In the genomic region with DNA sequence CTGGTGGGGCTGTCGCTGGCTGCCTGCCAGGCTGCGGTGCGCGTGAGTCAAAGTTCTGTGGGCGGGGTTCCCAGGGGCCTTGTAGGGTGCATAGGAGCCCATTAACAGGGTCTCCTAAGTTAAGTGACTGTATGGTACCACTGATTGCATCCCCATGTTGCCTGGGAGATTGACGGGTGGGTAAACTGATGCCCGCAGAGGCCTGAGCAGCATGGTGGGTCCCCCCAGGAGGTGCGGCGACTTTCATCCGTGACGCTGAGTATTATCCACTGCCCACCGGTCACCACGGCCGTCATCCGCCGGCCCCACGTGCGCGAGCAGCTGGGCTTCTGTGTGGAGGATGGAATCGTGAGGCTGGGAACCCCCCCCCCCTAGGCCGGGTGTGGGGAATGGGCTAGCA, we compare ENCODE assay signal across 23 mouse cellular contexts.
"Had no signal": no experiment of that assay in that cellular context is flagged by ENCODE, and none has a peak within 500 bp of the region (broad histone marks: within the 10 kb centered on the region; RNA-seq: fewer than 3 reads in every experiment).

No protein-coding gene starts in this region.

- H3K27ac ChIP-seq: liver, embryonic 15.5 days; lung, embryonic 15.5 days; macrophage; midbrain, embryonic 13.5 days; midbrain, embryonic 15.5 days; neural tube, embryonic 13.5 days; neural tube, embryonic 15.5 days had no signal

- H3K4me3 ChIP-seq: liver, embryonic 15.5 days; lung, embryonic 15.5 days; megakaryocyte, embryonic 14.5 days; midbrain, embryonic 13.5 days; midbrain, embryonic 15.5 days; myocyte; neural tube, embryonic 13.5 days; neural tube, embryonic 15.5 days had no signal

- H3K27me3 ChIP-seq: liver, embryonic 15.5 days; lung, embryonic 15.5 days; megakaryocyte, embryonic 14.5 days; midbrain, embryonic 13.5 days; midbrain, embryonic 15.5 days; neural tube, embryonic 13.5 days; neural tube, embryonic 15.5 days had no signal

- DNase-seq: liver, postnatal 0 days; lung, adult 2 months; lung, postnatal 14 days; lung, postnatal 36 days; retina, postnatal 1 day; right cerebral cortex, adult 18-20 months; right cerebral cortex, postnatal 25 days; right cerebral cortex, postnatal 4 days; spleen, adult 18-20 months; thymus, adult 18-20 months; thymus, postnatal 14 days; thymus, postnatal 36 days had no signal

- H3K4me2 ChIP-seq: liver, embryonic 15.5 days; lung, embryonic 15.5 days; midbrain, embryonic 11.5 days; midbrain, embryonic 13.5 days; midbrain, embryonic 15.5 days; neural tube, embryonic 13.5 days; neural tube, embryonic 15.5 days had no signal

- H3K9me3 ChIP-seq: liver, embryonic 15.5 days; lung, embryonic 15.5 days; megakaryocyte, embryonic 14.5 days; midbrain, embryonic 13.5 days; midbrain, embryonic 15.5 days; neural tube, embryonic 13.5 days; neural tube, embryonic 15.5 days had no signal

- ATAC-seq: liver, postnatal 0 days; lung, postnatal 0 days; midbrain, embryonic 13.5 days; midbrain, embryonic 15.5 days had no signal

- H3K9ac ChIP-seq: liver, embryonic 15.5 days; liver, postnatal 0 days; lung, embryonic 15.5 days; midbrain, embryonic 13.5 days; midbrain, embryonic 15.5 days; neural tube, embryonic 13.5 days; neural tube, embryonic 15.5 days had no signal
